Mouse (Mus musculus) bone marrow, adult 2 months (tissue): ENCODE results near the gene Fpgs.

Source experiments
- CTCF ChIP-seq: fragments of 200-500 bp; IDR thresholded peaks from 2 replicates; pipeline ENCODE4 v1.5.1; 2011; ENCODE audit warnings: low read length, control low read depth; ENCODE audit not compliant: control insufficient read depth, insufficient read depth
- POLR2A ChIP-seq: fragments of 200-500 bp; IDR thresholded peaks from 2 replicates; pipeline ENCODE4 v1.6.1; 2011; ENCODE audit warnings: low read depth, mild to moderate bottlenecking, control low read depth, low read length, borderline replicate concordance; ENCODE audit not compliant: control insufficient read depth

GRCm38 (mm10) chr2:32644083-32644482 is 59.9 kb downstream of the Fpgs start:
- TF ChIP-seq CTCF (no peak), POLR2A (no peak)
